Mouse (Mus musculus) ES-Bruce4 (cell line): Measurements from ENCODE around the gene Lekr1. TPM values are rescaled to one million over a fixed set of nuclear protein-coding genes. Genes with fewer than 3 reads are reported as not detected.

Experiments used
- H3K27ac ChIP-seq: 2 replicates; pipeline ENCODE4 v1.5.1; 2012; ENCODE audit warnings: low read length, inconsistent platforms; ENCODE audit not compliant: insufficient read depth
- H3K27me3 ChIP-seq: 2 replicates; pipeline ENCODE4 v1.6.1; 2012; ENCODE audit warnings: mild to moderate bottlenecking, low read length, inconsistent platforms; ENCODE audit not compliant: control insufficient read depth, poor library complexity, insufficient read depth, severe bottlenecking
- H3K36me3 ChIP-seq: 2 replicates; pipeline ENCODE4 v1.6.1; 2012; ENCODE audit warnings: inconsistent platforms, mild to moderate bottlenecking, low read length, moderate library complexity; ENCODE audit not compliant: control insufficient read depth, poor library complexity, insufficient read depth, severe bottlenecking
- H3K4me1 ChIP-seq: one replicate; pipeline ENCODE4 v1.8.1; 2011; ENCODE audit warnings: low read length; ENCODE audit not compliant: control insufficient read depth, insufficient read depth
- H3K4me3 ChIP-seq: 2 replicates; pipeline ENCODE4 v1.5.1; 2011; ENCODE audit warnings: low read depth, mild to moderate bottlenecking, low read length
- H3K9ac ChIP-seq: 2 replicates; pipeline ENCODE4 v1.6.1; 2012; ENCODE audit warnings: low read depth, mild to moderate bottlenecking, inconsistent platforms; ENCODE audit not compliant: poor library complexity, severe bottlenecking
- H3K9me3 ChIP-seq: replicated peaks from 2 replicates; pipeline ENCODE4 v1.6.1; 2012; ENCODE audit warnings: mild to moderate bottlenecking, low read length, inconsistent platforms; ENCODE audit not compliant: control insufficient read depth, poor library complexity, insufficient read depth, severe bottlenecking
- CTCF ChIP-seq: IDR thresholded peaks from one replicate; pipeline ENCODE4 v1.8.1; 2011; ENCODE audit warnings: low read depth, low read length
- EP300 ChIP-seq: IDR thresholded peaks from 2 replicates; pipeline ENCODE4 v1.6.1; 2011; ENCODE audit warnings: low read depth, low read length; ENCODE audit not compliant: insufficient read depth
- POLR2A ChIP-seq: IDR thresholded peaks from one replicate; pipeline ENCODE4 v1.8.1; 2011; ENCODE audit warnings: low read length; ENCODE audit not compliant: insufficient read depth
- polyA plus RNA-seq: library from polyadenylated mRNA; stranded (reverse); fragments of >200 nt; gene quantifications from 2 replicates; pipeline ENCODE4 v1.2.4, GENCODE M21; 2011; ENCODE audit warnings: low read depth; ENCODE audit not compliant: missing spikeins, insufficient read depth, insufficient read length

Gene Lekr1
- polyA plus RNA-seq, 1 experiment, result 2.4 TPM

- H3K4me3 ChIP-seq, result no peak overlapping the region
- H3K27me3 ChIP-seq, result no peaks in the 10 kb centered on the region
- TF ChIP-seq POLR2A, result no peak
- TF ChIP-seq CTCF, result no peak
- no peak for TF ChIP-seq EP300
- peaks cover 5% of the 10 kb centered on the region; the same call in 1 of the 2 replicates for H3K9me3 ChIP-seq
- no peak overlapping the region for H3K9ac ChIP-seq
- no peaks in the 10 kb centered on the region for H3K4me1 ChIP-seq
- no peaks in the 10 kb centered on the region for H3K36me3 ChIP-seq
- no peak overlapping the region for H3K27ac ChIP-seq
These were observed 179.0 kb downstream of the Lekr1 start for GRCm38 (mm10) chr3:65844851-65845552.

- Histone ChIP-seq H3K9ac (no peak overlapping the region), H3K27ac (no peak overlapping the region), H3K4me3 (no peak overlapping the region), H3K9me3 (peaks cover 12% of the 10 kb centered on the region), H3K27me3 (no peaks in the 10 kb centered on the region), H3K36me3 (no peaks in the 10 kb centered on the region), H3K4me1 (no peaks in the 10 kb centered on the region)
- TF ChIP-seq POLR2A (no peak), EP300 (no peak), CTCF (no peak)
These were observed 181.2 kb downstream of the Lekr1 start for GRCm38 (mm10) chr3:65847158-65847787.

- 0 out of 2 replicates have a peak, but pooled peaks cover 2% of the 10 kb centered on the region for H3K27me3 ChIP-seq
- H3K9me3 ChIP-seq, result peaks cover 8% of the 10 kb centered on the region
- H3K4me3 ChIP-seq, result no peak overlapping the region
- H3K36me3 ChIP-seq, result no peaks in the 10 kb centered on the region
- no peaks in the 10 kb centered on the region for H3K4me1 ChIP-seq
- H3K9ac ChIP-seq, result no peak overlapping the region
- TF ChIP-seq EP300 (no peak), CTCF (no peak), POLR2A (no peak)
- no peak overlapping the region for H3K27ac ChIP-seq
These were observed 187.7 kb downstream of the Lekr1 start for GRCm38 (mm10) chr3:65853746-65854145.

- Histone ChIP-seq H3K9ac (no peak overlapping the region), H3K27me3 (0 out of 2 replicates have a peak, but pooled peaks cover 2% of the 10 kb centered on the region), H3K4me1 (no peaks in the 10 kb centered on the region), H3K4me3 (no peak overlapping the region), H3K36me3 (no peaks in the 10 kb centered on the region), H3K27ac (no peak overlapping the region), H3K9me3 (peaks cover 2% of the 10 kb centered on the region; the same call in 1 of the 2 replicates)
- no peak for TF ChIP-seq POLR2A
These were observed 189.5 kb downstream of the Lekr1 start for GRCm38 (mm10) chr3:65855521-65855920.

- Histone ChIP-seq H3K4me1 (no peaks in the 10 kb centered on the region), H3K27ac (no peak overlapping the region), H3K9me3 (no peaks in the 10 kb centered on the region), H3K4me3 (no peak overlapping the region), H3K27me3 (0 out of 2 replicates have a peak, but pooled peaks cover 2% of the 10 kb centered on the region), H3K36me3 (no peaks in the 10 kb centered on the region), H3K9ac (no peak overlapping the region)
- TF ChIP-seq POLR2A, result no peak
- no peak for TF ChIP-seq CTCF
- TF ChIP-seq EP300, result no peak
These were observed 192.1 kb downstream of the Lekr1 start for GRCm38 (mm10) chr3:65858118-65858517.

- Histone ChIP-seq H3K36me3 (no peaks in the 10 kb centered on the region), H3K4me1 (no peaks in the 10 kb centered on the region), H3K27ac (no peak overlapping the region), H3K27me3 (0 out of 2 replicates have a peak, but pooled peaks cover 2% of the 10 kb centered on the region), H3K9ac (no peak overlapping the region), H3K9me3 (no peaks in the 10 kb centered on the region), H3K4me3 (no peak overlapping the region)
- no peak for TF ChIP-seq POLR2A
- no peak for TF ChIP-seq EP300
- no peak for TF ChIP-seq CTCF
These were observed 192.8 kb downstream of the Lekr1 start for GRCm38 (mm10) chr3:65858741-65859348.
